Mouse (Mus musculus): ENCODE measurements around the gene Acsf3. TPM values are rescaled to one million over a fixed set of nuclear protein-coding genes. Genes with fewer than 3 reads are reported as not detected.

Gene Acsf3
- total RNA-seq, 2 experiments from 2014 or later, result 16.2 to 21.9 TPM

GRCm38 (mm10) chr8:122811870-122812494, 36.7 kb downstream of the Acsf3 start:
- no peak for DNase-seq

- no peak for DNase-seq
These were observed 37.4 kb downstream of the Acsf3 start for GRCm38 (mm10) chr8:122812610-122813250.

- DNase-seq, result no peak
These were observed 39.3 kb downstream of the Acsf3 start for GRCm38 (mm10) chr8:122814608-122815007.

- DNase-seq, result no peak
These were observed 41.7 kb downstream of the Acsf3 start for GRCm38 (mm10) chr8:122816965-122817364.

- no peak for DNase-seq
These were observed 42.6 kb downstream of the Acsf3 start for GRCm38 (mm10) chr8:122817724-122818496.

GRCm38 (mm10) chr8:122819776-122820175, 44.5 kb downstream of the Acsf3 start:
- no peak for DNase-seq

- DNase-seq, result no peak
These were observed 49.3 kb downstream of the Acsf3 start for GRCm38 (mm10) chr8:122824571-122824970.

GRCm38 (mm10) chr8:122824986-122825385, 49.7 kb downstream of the Acsf3 start:
- no peak for DNase-seq

- DNase-seq, result no peak
These were observed 50.1 kb downstream of the Acsf3 start for GRCm38 (mm10) chr8:122825408-122825807.

GRCm38 (mm10) chr8:122829396-122829795, 54.1 kb downstream of the Acsf3 start:
- DNase-seq, result no peak

- peak; percentile 91 to 93 for DNase-seq
These were observed 55.2 kb downstream of the Acsf3 start for GRCm38 (mm10) chr8:122830349-122831061.

GRCm38 (mm10) chr8:122834416-122834815, 59.1 kb downstream of the Acsf3 start:
- no peak for DNase-seq

- DNase-seq, result peak; percentile 68 to 69
These were observed 59.7 kb downstream of the Acsf3 start for GRCm38 (mm10) chr8:122834971-122835370.

GRCm38 (mm10) chr8:122836199-122836598, 60.9 kb downstream of the Acsf3 start:
- no peak for DNase-seq

GRCm38 (mm10) chr8:122836696-122837095, 61.4 kb downstream of the Acsf3 start:
- DNase-seq, result no peak

GRCm38 (mm10) chr8:122844161-122844560, 68.9 kb downstream of the Acsf3 start:
- DNase-seq, result no peak

- no peak for DNase-seq
These were observed 70.4 kb downstream of the Acsf3 start for GRCm38 (mm10) chr8:122845662-122846061.

GRCm38 (mm10) chr8:122847829-122848561, 72.7 kb downstream of the Acsf3 start, which contains the start of gene Cdh15:
Gene Cdh15, plus strand, starts transcription at chr8:122847966.
- DNase-seq, result peak in 1 of 2 experiments; percentile 30

- DNase-seq, result no peak
These were observed 74.0 kb downstream of the Acsf3 start for GRCm38 (mm10) chr8:122849152-122849910.

GRCm38 (mm10) chr8:122850641-122851240, 75.5 kb downstream of the Acsf3 start:
- no peak for DNase-seq
